Mouse (Mus musculus) G1E (cell line): ENCODE measurements around the gene Acbd6. TPM values are rescaled to one million over a fixed set of nuclear protein-coding genes. Genes with fewer than 3 reads are reported as not detected.

Source experiments
- ATAC-seq: 2 replicates; pipeline ENCODE4 v1.8.0; 2016; ENCODE audit warnings: mild to moderate bottlenecking; ENCODE audit not compliant: insufficient number of reproducible peaks, poor library complexity, low FRiP score, severe bottlenecking; ENCODE audit errors: extremely low read depth
- DNase-seq: peaks from one replicate; pipeline ENCODE4 v3.0.0; 2012; ENCODE audit warnings: low spot score
- H3K27me3 ChIP-seq: 2 replicates; pipeline ENCODE4 v1.6.1; 2012; ENCODE audit warnings: mild to moderate bottlenecking, low read length, inconsistent platforms; ENCODE audit not compliant: insufficient read depth
- H3K36me3 ChIP-seq: replicated peaks from 2 replicates; pipeline ENCODE3; 2012; ENCODE audit warnings: mild to moderate bottlenecking, inconsistent platforms
- H3K4me1 ChIP-seq: 2 replicates; pipeline ENCODE4 v1.6.1; 2012; ENCODE audit warnings: low read depth, low read length, inconsistent platforms, mixed read lengths; ENCODE audit not compliant: insufficient read depth
- H3K4me3 ChIP-seq: 2 replicates; pipeline ENCODE4 v1.5.1; 2012; ENCODE audit warnings: low read depth, mild to moderate bottlenecking, inconsistent platforms, low read length, moderate library complexity, mixed read lengths
- H3K9me3 ChIP-seq: replicated peaks from 2 replicates; pipeline ENCODE4 v1.6.1; 2012; ENCODE audit warnings: inconsistent platforms
- CTCF ChIP-seq: IDR thresholded peaks from 2 replicates; pipeline ENCODE4 v1.5.1; 2012; ENCODE audit warnings: low read depth, low read length, inconsistent platforms, mixed read lengths
- GATA1 ChIP-seq: IDR thresholded peaks from 2 replicates; pipeline ENCODE4 v1.6.1; 2012; ENCODE audit warnings: borderline replicate concordance, low read length, inconsistent platforms, mixed read lengths
- GATA2 ChIP-seq: IDR thresholded peaks from 2 replicates; pipeline ENCODE4 v1.6.1; 2012; ENCODE audit warnings: low read depth, low read length, inconsistent platforms, borderline replicate concordance
- POLR2AphosphoS5 ChIP-seq: IDR thresholded peaks from 2 replicates; pipeline ENCODE4 v1.6.1; 2012; ENCODE audit warnings: low read depth, low read length, inconsistent platforms; ENCODE audit not compliant: insufficient replicate concordance
- TAL1 ChIP-seq: conservative IDR thresholded peaks from 2 replicates; pipeline ENCODE4 v1.6.1; 2012; ENCODE audit warnings: low read depth, low read length, inconsistent platforms, mixed read lengths
- polyA plus RNA-seq: library from polyadenylated mRNA; stranded (reverse); fragments of >175 nt; gene quantifications from 2 replicates; pipeline ENCODE4 v1.2.3, GENCODE M21; 2012
- total RNA-seq, 2 experiments: library from RNA; stranded (forward) in 1 of 2; stranded (reverse) in 1 of 2; fragments of 200-1000 nt in 1 of 2; fragments of >200 nt in 1 of 2; fragmentation: Nextera tagmentation in 1 of 2; gene quantifications; 2 replicates each; pipeline ENCODE4 v1.2.3; 2014 to 2017

The Acbd6 gene
- total RNA-seq (2014; fragmentation: Nextera tagmentation) (74.8 and 86.7 TPM in 2 replicates), total RNA-seq (2017) (47.0 and 74.8 TPM in 2 replicates), polyA plus RNA-seq (445 and 569 TPM in 2 replicates)

DNA sequence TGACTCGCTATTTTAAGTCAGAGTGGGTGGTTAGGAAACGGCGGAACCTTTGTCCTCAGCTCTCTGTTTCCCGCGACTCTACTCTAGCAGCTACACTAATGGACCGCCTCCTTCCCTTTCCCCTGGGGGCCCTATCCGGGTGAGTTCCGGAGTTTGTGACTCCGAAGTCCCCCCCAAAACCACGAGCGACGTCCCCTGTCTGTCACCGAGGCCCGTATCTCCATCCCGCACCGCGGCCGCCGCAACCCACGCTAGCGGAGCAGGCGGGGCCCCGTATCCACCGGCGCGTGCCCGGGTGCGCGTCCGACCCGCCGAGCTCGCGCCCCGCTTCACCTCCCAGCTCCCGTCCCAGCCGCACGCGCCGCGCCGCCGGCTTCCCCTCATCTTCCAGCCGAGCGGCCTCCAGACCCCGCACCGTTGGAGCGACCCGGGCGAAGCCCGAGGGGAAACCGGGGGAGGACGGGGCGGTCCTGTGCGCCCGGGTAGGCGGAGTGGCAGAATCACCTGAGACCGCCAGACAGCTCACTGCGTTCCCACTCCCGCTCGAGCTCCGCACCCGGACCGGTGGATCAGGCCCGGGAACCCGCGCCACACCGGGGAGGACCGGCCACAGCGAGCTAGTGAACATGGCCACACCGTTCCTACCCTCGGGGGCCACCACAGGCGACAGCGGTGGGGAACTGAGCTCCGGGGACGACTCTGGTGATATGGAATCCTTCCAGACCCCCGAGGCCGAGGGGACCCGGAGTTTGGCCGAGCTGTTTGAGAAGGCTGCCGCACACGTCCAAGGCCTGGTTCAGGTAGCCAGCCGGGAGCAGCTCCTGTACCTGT lies at the start of gene Acbd6:
Acbd6 (plus strand) TSS at position 109 of the 831 bp plus-strand sequence.
- Histone ChIP-seq H3K4me3 (peak within 1 kb of the TSS; percentile 98), H3K4me1 (peaks cover 39% of the 10 kb centered on the region), H3K9me3 (no peaks in the 10 kb centered on the region; the same call in 1 of the 2 replicates), H3K27me3 (no peaks in the 10 kb centered on the region), H3K36me3 (peaks cover 20% of the 10 kb centered on the region)
- peak; percentile 87 for DNase-seq
- TF ChIP-seq TAL1 (no peak), CTCF (no peak), GATA2 (no peak)
- ATAC-seq, result peak; percentile 79

- ATAC-seq (no peak), DNase-seq (no peak)
- Histone ChIP-seq H3K4me3 (no peak overlapping the region), H3K9me3 (peaks cover 3% of the 10 kb centered on the region; the same call in 1 of the 2 replicates), H3K36me3 (no peaks in the 10 kb centered on the region), H3K27me3 (peaks cover 28% of the 10 kb centered on the region; the same call in 1 of the 2 replicates), H3K4me1 (peaks cover 4% of the 10 kb centered on the region)
- no peak for TF ChIP-seq POLR2AphosphoS5
- no peak for TF ChIP-seq GATA1
- no peak for TF ChIP-seq CTCF
- no peak for TF ChIP-seq GATA2
These were observed 47.7 kb upstream of the Acbd6 start for GRCm38 (mm10) chr1:155510263-155510662.

DNA sequence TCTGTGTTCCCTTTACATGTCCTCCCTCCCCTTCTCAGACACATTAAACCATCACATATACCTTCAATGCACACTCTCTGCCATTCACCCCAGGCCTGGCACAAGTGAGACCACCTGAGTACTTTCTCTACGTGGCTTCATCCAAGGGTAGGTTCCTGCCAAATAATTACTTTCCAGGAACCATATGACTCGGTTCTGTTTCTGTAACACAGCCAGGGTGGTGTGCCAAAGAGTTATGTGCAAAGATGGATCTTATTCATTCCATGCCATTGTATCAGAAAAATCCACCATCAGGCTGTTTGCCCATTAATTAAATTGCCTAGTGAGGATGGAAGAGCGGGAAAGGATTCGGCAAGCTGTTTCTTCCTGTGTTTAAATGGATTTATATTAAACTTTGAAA lies 42.1 kb upstream of the Acbd6 start:
- H3K4me3 ChIP-seq, result no peak overlapping the region
- no peaks in the 10 kb centered on the region for H3K36me3 ChIP-seq
- no peak for DNase-seq
- peaks cover 8% of the 10 kb centered on the region for H3K4me1 ChIP-seq
- H3K27me3 ChIP-seq, result 0 out of 2 replicates have a peak, but pooled peaks cover 6% of the 10 kb centered on the region
- no peak for ATAC-seq
- TF ChIP-seq GATA2, result no peak
- no peak for TF ChIP-seq CTCF
- no peak for TF ChIP-seq GATA1
- no peak for TF ChIP-seq TAL1
- TF ChIP-seq POLR2AphosphoS5, result no peak
- H3K9me3 ChIP-seq, result no peaks in the 10 kb centered on the region

GRCm38 (mm10) chr1:155516594-155516993 lies 41.3 kb upstream of the Acbd6 start:
- Histone ChIP-seq H3K4me3 (no peak overlapping the region), H3K27me3 (peaks cover 6% of the 10 kb centered on the region), H3K36me3 (no peaks in the 10 kb centered on the region), H3K4me1 (peaks cover 8% of the 10 kb centered on the region), H3K9me3 (no peaks in the 10 kb centered on the region)
- DNase-seq (peak; percentile 66), ATAC-seq (peak; percentile 40)
- TF ChIP-seq CTCF (peak; percentile 70; the same call in 1 of the 2 replicates), GATA2 (no peak)

GRCm38 (mm10) chr1:155517060-155517459 lies 40.9 kb upstream of the Acbd6 start:
- TF ChIP-seq CTCF (no peak), POLR2AphosphoS5 (no peak), GATA2 (no peak), GATA1 (no peak), TAL1 (no peak)
- no peak for DNase-seq

GRCm38 (mm10) chr1:155520285-155520684 lies 37.6 kb upstream of the Acbd6 start:
- Histone ChIP-seq H3K36me3 (no peaks in the 10 kb centered on the region), H3K27me3 (peaks cover 14% of the 10 kb centered on the region), H3K4me3 (no peak overlapping the region), H3K9me3 (no peaks in the 10 kb centered on the region), H3K4me1 (peaks cover 8% of the 10 kb centered on the region)
- TF ChIP-seq GATA2 (no peak), POLR2AphosphoS5 (no peak), GATA1 (no peak), CTCF (no peak), TAL1 (no peak)
- DNase-seq, result no peak
- no peak for ATAC-seq

More at GRCm38 (mm10) chr1:155517060-155517459, 40.9 kb upstream of the Acbd6 start:
- Histone ChIP-seq H3K36me3 (no peaks in the 10 kb centered on the region), H3K9me3 (no peaks in the 10 kb centered on the region), H3K4me1 (peaks cover 8% of the 10 kb centered on the region), H3K27me3 (peaks cover 7% of the 10 kb centered on the region), H3K4me3 (no peak overlapping the region)
- no peak for ATAC-seq

GRCm38 (mm10) chr1:155522493-155522892 lies 35.4 kb upstream of the Acbd6 start:
- H3K27me3 ChIP-seq, result peaks cover 28% of the 10 kb centered on the region
- no peaks in the 10 kb centered on the region for H3K9me3 ChIP-seq
- no peak for TF ChIP-seq GATA1
- no peak for TF ChIP-seq GATA2
- TF ChIP-seq TAL1, result no peak
- TF ChIP-seq CTCF, result no peak
- TF ChIP-seq POLR2AphosphoS5, result no peak
- no peaks in the 10 kb centered on the region for H3K36me3 ChIP-seq
- DNase-seq, result no peak
- H3K4me1 ChIP-seq, result peaks cover 2% of the 10 kb centered on the region
- no peak overlapping the region for H3K4me3 ChIP-seq
- no peak for ATAC-seq
